Mouse (Mus musculus) kidney, embryonic 16.5 days (tissue): Measurements from ENCODE around the gene Ctdspl. TPM values are rescaled to one million over a fixed set of nuclear protein-coding genes. Genes with fewer than 3 reads are reported as not detected.

Source experiments
- ATAC-seq: fragments of 200-750 bp; cut with Nextera tagmentation; 2 replicates; pipeline ENCODE4 v1.8.0; 2017; ENCODE audit warnings: moderate TSS enrichment; ENCODE audit not compliant: low FRiP score, low TSS enrichment
- H3K27ac ChIP-seq: fragments of 300-500 bp; sonication (generic); 2 replicates; pipeline ENCODE4 v1.5.1; 2014; ENCODE audit warnings: low read length
- H3K27me3 ChIP-seq: fragments of 300-500 bp; sonication (generic); 2 replicates; pipeline ENCODE4 v1.6.1; 2014; ENCODE audit warnings: low read length, control low read depth, mixed read lengths; ENCODE audit not compliant: insufficient read depth
- H3K36me3 ChIP-seq: fragments of 300-500 bp; sonication (generic); 2 replicates; pipeline ENCODE4 v1.6.1; 2014; ENCODE audit warnings: low read length, control low read depth, mixed read lengths; ENCODE audit not compliant: insufficient read depth
- H3K4me1 ChIP-seq: fragments of 300-500 bp; sonication (generic); 2 replicates; pipeline ENCODE4 v1.6.1; 2014; ENCODE audit warnings: low read length, control low read depth, mixed read lengths; ENCODE audit not compliant: insufficient read depth
- H3K4me2 ChIP-seq: fragments of 300-500 bp; sonication (generic); replicated peaks from 2 replicates; pipeline ENCODE4 v1.6.1; 2014; ENCODE audit warnings: low read depth, low read length
- H3K4me3 ChIP-seq: fragments of 300-500 bp; sonication (generic); 2 replicates; pipeline ENCODE4 v1.5.1; 2014; ENCODE audit warnings: mild to moderate bottlenecking, low read length
- H3K9ac ChIP-seq: fragments of 300-500 bp; sonication (generic); replicated peaks from 2 replicates; pipeline ENCODE4 v1.6.1; 2014; ENCODE audit warnings: low read length
- H3K9me3 ChIP-seq: fragments of 300-500 bp; sonication (generic); 2 replicates; pipeline ENCODE4 v1.6.1; 2016; ENCODE audit warnings: low read length, control low read depth
- WGBS: fragments of 180-500 bp; shearing (Covaris S2); extraction: QIAGEN DNeasy Blood & Tissue Kit; methylation state at CpG from one replicate; pipeline ENCODE4 v1.1.7; 2014; 5-methylcytosine and 5-hydroxymethylcytosine counted together
- polyA plus RNA-seq: library from polyadenylated mRNA; unstranded; fragments of >200 nt; fragmentation: Nextera tagmentation; extraction: Ambion mirVana; gene quantifications from 2 replicates; pipeline ENCODE4 v1.2.1, GENCODE M21; 2015

The Ctdspl gene
- polyA plus RNA-seq, 1 experiment from 2014 or later: 27.5 TPM

DNA sequence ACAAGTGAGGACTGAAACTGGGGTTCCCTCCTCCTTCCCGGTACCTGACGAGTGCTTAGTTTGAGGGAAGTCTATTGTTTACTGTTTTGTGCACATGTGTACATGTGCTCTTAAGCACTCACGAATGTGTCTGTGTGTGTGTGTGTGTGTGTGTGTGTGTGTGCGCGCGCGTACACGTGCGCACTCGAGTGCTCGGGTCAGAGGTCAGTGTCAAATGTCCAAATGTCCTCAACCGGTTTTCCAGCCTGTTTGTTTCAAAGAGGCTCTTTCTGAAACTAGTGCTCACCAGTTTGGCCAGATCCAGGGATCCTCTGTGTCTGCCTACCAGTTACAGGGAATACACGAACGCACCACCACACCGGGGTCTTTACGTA lies 78.4 kb downstream of the Ctdspl start:
- Histone ChIP-seq H3K27me3 (no peaks in the 10 kb centered on the region), H3K27ac (no peak overlapping the region; the same call in 1 of the 2 replicates), H3K9me3 (no peaks in the 10 kb centered on the region), H3K36me3 (peaks cover 4% of the 10 kb centered on the region; the same call in 1 of the 2 replicates), H3K4me3 (no peak overlapping the region), H3K9ac (no peak overlapping the region; the same call in 1 of the 2 replicates), H3K4me2 (no peak overlapping the region), H3K4me1 (peaks cover 45% of the 10 kb centered on the region)
- WGBS: 70% methylated on average over 16 of the region's 16 CpGs
- ATAC-seq: no peak

DNA sequence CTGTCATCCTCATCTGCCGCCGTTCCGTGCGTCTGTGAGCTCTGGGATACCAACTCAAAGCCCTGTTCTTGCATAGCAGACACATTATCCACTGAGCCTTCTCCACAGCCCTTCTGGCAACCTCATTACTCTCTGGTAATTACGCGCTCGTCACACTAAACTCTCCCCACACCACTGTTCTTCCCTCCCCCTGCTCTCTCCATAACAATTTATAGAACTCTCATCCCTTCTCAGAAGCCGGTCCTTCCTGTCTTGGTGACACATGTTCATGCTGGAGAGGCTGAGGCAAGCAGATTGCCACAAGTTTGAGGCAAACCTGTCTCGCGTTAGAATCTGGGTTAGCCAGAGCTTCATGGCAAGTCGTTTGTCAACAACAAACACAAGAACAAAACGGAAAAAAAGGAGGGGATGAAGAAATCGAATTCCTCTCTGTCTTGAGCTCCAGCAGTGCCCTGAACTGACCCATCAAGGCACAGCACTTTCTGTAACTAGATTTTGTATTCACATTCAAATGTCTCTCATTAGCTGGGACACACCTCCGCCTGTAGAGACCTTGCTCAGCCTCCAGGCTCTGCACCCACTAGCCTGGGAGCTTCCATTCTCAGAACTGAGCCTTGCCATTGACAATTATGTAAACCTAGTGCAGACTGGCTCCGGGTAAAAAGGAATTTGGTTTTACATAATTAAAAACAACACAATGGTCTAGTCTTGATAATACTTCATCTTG lies 79.2 kb downstream of the Ctdspl start:
- H3K9me3 ChIP-seq: no peaks in the 10 kb centered on the region
- ATAC-seq: no peak
- H3K9ac ChIP-seq: no peak overlapping the region
- H3K4me3 ChIP-seq: no peak overlapping the region
- H3K27me3 ChIP-seq: no peaks in the 10 kb centered on the region
- H3K36me3 ChIP-seq: peaks cover 3% of the 10 kb centered on the region; the same call in 1 of the 2 replicates
- H3K4me1 ChIP-seq: peaks cover 43% of the 10 kb centered on the region
- H3K27ac ChIP-seq: no peak overlapping the region
- no peak overlapping the region for H3K4me2 ChIP-seq
- 66% methylated on average over 15 of the region's 15 CpGs for WGBS

DNA sequence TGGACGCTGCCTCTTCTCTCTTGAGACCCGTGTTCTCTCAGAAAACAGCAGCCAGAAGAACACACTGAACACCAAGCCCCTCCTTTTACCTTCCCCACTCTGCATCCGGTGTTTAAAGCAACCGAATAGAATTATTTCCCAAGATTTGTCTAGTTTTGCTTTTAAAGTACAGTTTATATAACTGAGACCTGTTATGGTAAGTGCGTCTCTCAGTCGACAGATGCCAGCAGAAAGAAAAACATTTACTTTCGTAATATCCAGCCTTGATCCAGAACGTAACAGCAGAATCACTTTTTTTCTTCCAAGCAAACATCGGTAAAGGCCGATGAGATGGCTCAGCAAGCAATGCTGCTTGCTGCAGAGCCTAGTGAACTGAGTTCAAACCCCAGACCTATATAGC lies 81.0 kb downstream of the Ctdspl start:
- Histone ChIP-seq H3K4me3 (no peak overlapping the region), H3K9me3 (no peaks in the 10 kb centered on the region), H3K27me3 (no peaks in the 10 kb centered on the region), H3K4me1 (peaks cover 31% of the 10 kb centered on the region), H3K9ac (no peak overlapping the region), H3K36me3 (peaks cover 8% of the 10 kb centered on the region), H3K27ac (no peak overlapping the region), H3K4me2 (no peak overlapping the region)
- 79% methylated on average over 10 of the region's 10 CpGs for WGBS
- ATAC-seq: no peak

DNA sequence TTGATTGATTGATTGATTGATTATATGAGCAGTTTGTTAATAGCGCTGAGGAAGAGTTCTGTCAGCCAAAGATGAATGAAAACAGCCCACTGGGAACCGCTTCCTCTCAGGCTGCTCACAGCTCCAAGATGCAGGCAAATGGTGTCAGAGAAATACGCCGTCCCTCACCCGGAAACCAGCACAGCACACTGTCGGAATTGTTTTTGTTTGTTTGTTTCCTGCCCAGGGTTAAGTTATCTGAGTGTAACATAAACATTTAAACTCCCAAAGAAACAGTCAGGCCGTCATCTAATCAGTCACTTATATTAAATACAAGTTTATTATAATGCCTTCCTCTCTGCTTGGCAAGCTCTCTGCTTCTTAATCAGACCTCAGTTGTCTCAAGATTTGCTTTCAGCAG lies 82.6 kb downstream of the Ctdspl start:
- peaks cover 22% of the 10 kb centered on the region for H3K4me1 ChIP-seq
- H3K9ac ChIP-seq: no peak overlapping the region
- H3K36me3 ChIP-seq: peaks cover 13% of the 10 kb centered on the region
- H3K27me3 ChIP-seq: no peaks in the 10 kb centered on the region
- H3K4me3 ChIP-seq: no peak overlapping the region
- no peak overlapping the region for H3K4me2 ChIP-seq
- ATAC-seq: no peak
- H3K9me3 ChIP-seq: no peaks in the 10 kb centered on the region
- peak overlapping the region; percentile 30 for H3K27ac ChIP-seq
- 54% methylated on average over 7 of the region's 7 CpGs for WGBS

DNA sequence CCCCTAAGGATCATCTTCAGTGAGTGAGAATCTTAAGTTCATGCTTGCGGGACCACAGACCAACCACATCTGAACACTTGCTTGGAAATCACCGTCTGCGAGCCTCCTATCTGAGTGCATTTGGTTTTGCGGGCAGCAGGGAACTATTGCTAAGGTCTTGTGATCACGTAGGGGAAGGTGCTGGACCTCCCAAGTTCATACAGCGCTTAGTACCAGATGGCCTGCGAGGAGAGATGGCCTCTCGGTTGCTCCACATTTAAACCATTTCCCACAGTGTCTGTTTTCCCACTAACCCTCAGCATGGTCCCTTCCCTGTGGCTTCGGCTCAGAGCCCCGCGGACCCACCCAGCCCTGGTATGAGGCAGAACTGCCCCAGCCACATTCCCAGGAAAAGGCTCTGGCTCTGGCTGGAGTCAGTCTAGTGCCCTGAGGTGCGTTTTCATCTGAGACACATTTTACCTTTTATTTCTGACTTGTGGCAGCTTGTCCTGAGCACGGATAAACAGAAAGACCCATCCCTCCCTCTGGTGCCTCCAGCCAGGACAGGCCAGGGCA lies 84.0 kb downstream of the Ctdspl start:
- H3K4me2 ChIP-seq: no peak overlapping the region

DNA sequence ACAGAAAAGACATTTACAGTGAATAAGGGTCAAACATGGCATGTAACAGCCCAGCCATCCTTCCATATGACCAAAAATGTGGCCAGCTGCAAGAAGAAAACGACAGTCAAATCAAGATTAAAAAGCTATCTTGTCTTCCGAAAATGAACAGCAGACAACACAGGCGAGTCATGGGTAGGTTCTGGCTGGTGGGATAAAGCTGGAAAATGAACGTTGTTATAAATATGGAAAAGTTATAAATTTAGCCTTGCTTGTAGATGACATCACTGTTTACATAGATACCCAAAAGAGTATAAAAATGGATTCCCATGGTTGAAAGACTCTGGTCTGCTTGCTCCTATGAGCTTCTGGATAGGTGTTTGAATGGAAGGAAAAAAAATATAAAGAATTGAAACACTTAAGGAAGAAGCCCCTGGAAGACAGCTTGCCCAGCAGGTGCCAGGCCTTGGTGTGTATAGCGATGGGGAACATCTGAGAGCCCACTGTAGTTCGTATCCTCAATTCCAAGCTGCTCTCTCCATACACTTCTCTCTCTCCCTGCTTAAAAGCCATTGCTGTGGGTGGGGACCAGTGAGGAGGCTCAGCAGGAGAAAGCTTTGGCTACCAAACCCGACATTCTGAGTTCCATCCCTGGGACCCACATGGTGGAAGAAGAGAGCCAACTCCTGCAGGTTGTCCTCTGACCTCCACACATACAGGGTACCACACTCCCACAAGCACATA lies 90.7 kb downstream of the Ctdspl start:
- Histone ChIP-seq H3K4me2 (no peak overlapping the region), H3K9me3 (no peaks in the 10 kb centered on the region), H3K4me3 (no peak overlapping the region), H3K9ac (no peak overlapping the region), H3K4me1 (peaks cover 12% of the 10 kb centered on the region), H3K27me3 (no peaks in the 10 kb centered on the region), H3K36me3 (peaks cover 41% of the 10 kb centered on the region), H3K27ac (no peak overlapping the region)
- ATAC-seq: no peak
- WGBS: 83% methylated on average over 7 of the region's 7 CpGs

More for the DNA sequence above, 84.0 kb downstream of the Ctdspl start:
- Histone ChIP-seq H3K4me3 (no peak overlapping the region), H3K9ac (no peak overlapping the region), H3K27ac (peak overlapping the region; percentile 27; the same call in 1 of the 2 replicates), H3K4me1 (peaks cover 8% of the 10 kb centered on the region; the same call in 1 of the 2 replicates), H3K9me3 (no peaks in the 10 kb centered on the region), H3K36me3 (peaks cover 23% of the 10 kb centered on the region), H3K27me3 (no peaks in the 10 kb centered on the region)
- ATAC-seq: 0 out of 2 replicates have a peak, but pooled peaks have one; percentile 63
- WGBS: 76% methylated on average over 13 of the region's 13 CpGs

DNA sequence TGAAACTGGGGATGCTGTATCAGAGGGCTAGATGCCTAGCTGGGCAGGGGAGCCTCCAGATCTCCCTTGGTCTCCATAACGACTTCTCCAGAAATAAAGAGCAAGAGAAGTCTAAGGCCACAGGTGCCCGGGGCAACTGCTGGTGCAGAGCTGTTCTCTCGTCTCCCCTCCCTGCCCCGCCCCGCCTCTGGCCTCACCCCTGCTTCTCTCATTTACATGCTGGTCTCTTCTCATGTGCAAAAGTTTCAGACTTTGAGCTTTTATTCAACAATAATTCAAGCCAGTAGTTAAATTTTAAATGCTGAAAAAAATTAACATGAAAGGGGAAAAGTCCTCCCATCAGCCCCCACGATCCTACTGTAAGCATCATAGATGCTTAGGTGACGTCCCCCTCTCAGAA lies 95.5 kb downstream of the Ctdspl start:
- Histone ChIP-seq H3K36me3 (peaks cover 22% of the 10 kb centered on the region), H3K27me3 (no peaks in the 10 kb centered on the region), H3K4me3 (no peak overlapping the region), H3K9ac (no peak overlapping the region), H3K9me3 (no peaks in the 10 kb centered on the region), H3K4me2 (no peak overlapping the region), H3K27ac (peak overlapping the region; percentile 67), H3K4me1 (peaks cover 46% of the 10 kb centered on the region)
- WGBS: 63% methylated on average over 7 of the region's 7 CpGs
- ATAC-seq: no peak

DNA sequence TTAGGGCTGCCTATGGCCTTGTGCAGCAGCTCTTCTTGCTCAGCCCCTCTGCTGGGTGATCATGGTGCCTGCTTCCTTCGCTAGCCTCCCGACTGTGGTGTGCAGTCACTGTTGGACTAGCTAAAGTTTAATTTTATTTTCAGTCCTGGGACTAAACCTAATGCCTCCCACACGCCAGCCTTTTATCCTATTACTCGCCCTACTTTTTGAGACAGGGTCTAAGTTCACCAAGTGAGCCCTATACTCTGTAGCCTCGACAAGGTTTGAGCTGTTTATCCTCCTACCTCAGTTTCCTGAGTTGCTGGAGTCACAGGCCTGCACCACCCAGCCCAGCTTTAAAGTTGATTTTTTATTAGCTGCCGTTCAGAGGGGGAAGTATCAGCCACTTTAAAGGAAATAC lies 99.0 kb downstream of the Ctdspl start:
- Histone ChIP-seq H3K27ac (peak overlapping the region; percentile 96), H3K4me2 (no peak overlapping the region; the same call in 1 of the 2 replicates), H3K27me3 (no peaks in the 10 kb centered on the region), H3K9me3 (no peaks in the 10 kb centered on the region), H3K4me1 (peaks cover 50% of the 10 kb centered on the region), H3K36me3 (peaks cover 14% of the 10 kb centered on the region; the same call in 1 of the 2 replicates), H3K9ac (peak overlapping the region; percentile 37), H3K4me3 (no peak overlapping the region)
- 17% methylated on average over 6 of the region's 6 CpGs for WGBS
- ATAC-seq: peak; percentile 54

DNA sequence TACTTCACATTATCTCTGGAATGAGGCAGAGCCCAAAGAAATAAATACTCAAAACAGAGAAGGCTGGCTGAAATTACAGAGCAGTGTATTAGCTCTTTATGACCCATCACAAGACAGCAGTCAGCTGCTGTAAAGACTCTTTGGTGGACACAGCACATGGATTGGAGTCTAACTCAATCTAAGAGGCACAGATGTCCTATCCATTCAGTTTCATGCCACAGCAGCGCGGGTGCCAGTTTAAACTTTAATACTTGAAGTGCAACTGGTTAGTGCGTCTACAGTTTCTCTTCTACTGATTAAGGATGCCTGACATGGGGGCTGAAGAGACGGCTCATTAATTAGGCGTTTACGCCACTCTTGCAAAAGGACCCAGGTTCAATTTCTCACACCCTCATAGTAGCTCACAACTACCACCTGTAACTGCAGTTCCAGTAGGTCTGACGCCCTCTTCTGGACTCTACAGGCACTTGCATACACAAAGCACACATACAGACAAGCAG lies 99.6 kb downstream of the Ctdspl start:
- Histone ChIP-seq H3K27me3 (no peaks in the 10 kb centered on the region), H3K27ac (peak overlapping the region; percentile 96), H3K9me3 (no peaks in the 10 kb centered on the region), H3K36me3 (peaks cover 14% of the 10 kb centered on the region; the same call in 1 of the 2 replicates), H3K4me1 (peaks cover 47% of the 10 kb centered on the region), H3K4me3 (no peak overlapping the region), H3K9ac (no peak overlapping the region), H3K4me2 (no peak overlapping the region)
- WGBS: 37% methylated on average over 7 of the region's 7 CpGs
- peak; percentile 83 for ATAC-seq
